Mouse (Mus musculus) embryonic facial prominence, embryonic 12.5 days (tissue): ENCODE measurements at regions not wholly inside any gene's neighbourhood (a gene's known extent, or its start where the extent isn't known, plus 50 kb on each side); places are given as distances from the start of the nearest gene placed in this dataset.

Experiments
- ATAC-seq: fragments of 200-750 bp; cut with Nextera tagmentation; 2 replicates; pipeline ENCODE4 v1.8.0; 2017; ENCODE audit not compliant: insufficient number of reproducible peaks, insufficient read depth, low FRiP score, low TSS enrichment
- H3K27ac ChIP-seq: fragments of 300-500 bp; sonication (generic); 2 replicates; pipeline ENCODE4 v1.5.1; 2016; ENCODE audit warnings: mild to moderate bottlenecking
- H3K27me3 ChIP-seq: fragments of 300-500 bp; sonication (generic); 2 replicates; pipeline ENCODE4 v1.6.1; 2016; ENCODE audit warnings: mild to moderate bottlenecking, moderate library complexity
- H3K36me3 ChIP-seq: fragments of 300-500 bp; sonication (generic); 2 replicates; pipeline ENCODE4 v1.6.1; 2016; ENCODE audit warnings: mild to moderate bottlenecking
- H3K4me1 ChIP-seq: fragments of 300-500 bp; sonication (generic); 2 replicates; pipeline ENCODE4 v1.6.1; 2016
- H3K4me2 ChIP-seq: fragments of 300-500 bp; sonication (generic); replicated peaks from 2 replicates; pipeline ENCODE4 v1.6.1; 2016; ENCODE audit warnings: mild to moderate bottlenecking, moderate library complexity
- H3K4me3 ChIP-seq: fragments of 300-500 bp; sonication (generic); 2 replicates; pipeline ENCODE4 v1.5.1; 2016; ENCODE audit warnings: mild to moderate bottlenecking
- H3K9ac ChIP-seq: fragments of 300-500 bp; sonication (generic); 2 replicates; pipeline ENCODE4 v1.6.1; 2016; ENCODE audit warnings: mild to moderate bottlenecking, moderate library complexity
- H3K9me3 ChIP-seq: fragments of 300-500 bp; sonication (generic); 2 replicates; pipeline ENCODE4 v1.6.1; 2016; ENCODE audit warnings: mild to moderate bottlenecking, moderate library complexity
- WGBS: fragments of 180-500 bp; shearing (Covaris S2); methylation state at CpG from one replicate; pipeline ENCODE4 v1.1.7; 2016; 5-methylcytosine and 5-hydroxymethylcytosine counted together

- Histone ChIP-seq H3K4me2 (no peak overlapping the region), H3K9me3 (0 out of 2 replicates have a peak, but pooled peaks cover 3% of the 10 kb centered on the region), H3K27ac (no peak overlapping the region), H3K27me3 (no peaks in the 10 kb centered on the region), H3K9ac (no peak overlapping the region), H3K36me3 (no peaks in the 10 kb centered on the region), H3K4me3 (no peak overlapping the region), H3K4me1 (no peaks in the 10 kb centered on the region)
- ATAC-seq = no peak
- WGBS = 79% methylated on average over 4 of the region's 4 CpGs
Observed at GRCm38 (mm10) chr5:4697346-4698095, 60.3 kb downstream of the Fzd1 start.

GRCm38 (mm10) chr5:4696701-4697100 is 61.1 kb downstream of the Fzd1 start:
- Histone ChIP-seq H3K4me1 (no peaks in the 10 kb centered on the region), H3K36me3 (no peaks in the 10 kb centered on the region)
- no peak for ATAC-seq

GRCm38 (mm10) chr5:4689130-4689529 is 68.7 kb downstream of the Fzd1 start:
- peaks cover 8% of the 10 kb centered on the region; the same call in 1 of the 2 replicates for H3K4me1 ChIP-seq
- H3K9ac ChIP-seq = no peak overlapping the region
- no peaks in the 10 kb centered on the region for H3K36me3 ChIP-seq
- ATAC-seq = no peak
- WGBS = 50% methylated on average over 2 of the region's 2 CpGs
- H3K27me3 ChIP-seq = no peaks in the 10 kb centered on the region
- H3K4me3 ChIP-seq = no peak overlapping the region
- no peak overlapping the region for H3K27ac ChIP-seq
- no peaks in the 10 kb centered on the region for H3K9me3 ChIP-seq
- no peak overlapping the region for H3K4me2 ChIP-seq

More at GRCm38 (mm10) chr5:4696701-4697100, 61.1 kb downstream of the Fzd1 start:
- Histone ChIP-seq H3K4me3 (no peak overlapping the region), H3K4me2 (no peak overlapping the region), H3K27ac (no peak overlapping the region), H3K27me3 (no peaks in the 10 kb centered on the region), H3K9me3 (0 out of 2 replicates have a peak, but pooled peaks cover 3% of the 10 kb centered on the region), H3K9ac (no peak overlapping the region)

GRCm38 (mm10) chr5:4675316-4675715 is 82.5 kb downstream of the Fzd1 start:
- no peaks in the 10 kb centered on the region for H3K27me3 ChIP-seq
- WGBS = 78% methylated on average over 2 of the region's 2 CpGs
- no peak overlapping the region for H3K9ac ChIP-seq
- H3K36me3 ChIP-seq = no peaks in the 10 kb centered on the region
- no peak overlapping the region for H3K27ac ChIP-seq
- no peak overlapping the region for H3K4me2 ChIP-seq
- H3K4me1 ChIP-seq = no peaks in the 10 kb centered on the region
- H3K4me3 ChIP-seq = no peak overlapping the region
- H3K9me3 ChIP-seq = no peaks in the 10 kb centered on the region
- no peak for ATAC-seq

- Histone ChIP-seq H3K9ac (no peak overlapping the region), H3K27ac (no peak overlapping the region), H3K4me3 (no peak overlapping the region), H3K9me3 (no peaks in the 10 kb centered on the region), H3K4me2 (no peak overlapping the region), H3K36me3 (no peaks in the 10 kb centered on the region), H3K27me3 (no peaks in the 10 kb centered on the region; the same call in 1 of the 2 replicates), H3K4me1 (peaks cover 14% of the 10 kb centered on the region; the same call in 1 of the 2 replicates)
- no peak for ATAC-seq
- WGBS = 79% methylated on average over 12 of the region's 12 CpGs
Observed at GRCm38 (mm10) chr5:4666381-4666780, 91.5 kb downstream of the Fzd1 start.

GRCm38 (mm10) chr5:4665978-4666377 is 91.9 kb downstream of the Fzd1 start:
- Histone ChIP-seq H3K36me3 (no peaks in the 10 kb centered on the region), H3K4me2 (no peak overlapping the region), H3K27me3 (no peaks in the 10 kb centered on the region; the same call in 1 of the 2 replicates), H3K27ac (no peak overlapping the region), H3K9me3 (no peaks in the 10 kb centered on the region), H3K9ac (no peak overlapping the region), H3K4me1 (peaks cover 15% of the 10 kb centered on the region; the same call in 1 of the 2 replicates), H3K4me3 (no peak overlapping the region)
- ATAC-seq = no peak
- WGBS = 75% methylated on average over 9 of the region's 9 CpGs

- WGBS = 72% methylated on average over 4 of the region's 4 CpGs
- no peak overlapping the region for H3K9ac ChIP-seq
- no peaks in the 10 kb centered on the region for H3K36me3 ChIP-seq
- H3K4me2 ChIP-seq = no peak overlapping the region
- H3K9me3 ChIP-seq = no peaks in the 10 kb centered on the region
- peaks cover 15% of the 10 kb centered on the region; the same call in 1 of the 2 replicates for H3K4me1 ChIP-seq
- ATAC-seq = no peak
- H3K27me3 ChIP-seq = no peaks in the 10 kb centered on the region; the same call in 1 of the 2 replicates
- no peak overlapping the region for H3K4me3 ChIP-seq
- H3K27ac ChIP-seq = no peak overlapping the region
Observed at GRCm38 (mm10) chr5:4664918-4665317, 92.9 kb downstream of the Fzd1 start.

- Histone ChIP-seq H3K9me3 (no peaks in the 10 kb centered on the region), H3K27me3 (no peaks in the 10 kb centered on the region; the same call in 1 of the 2 replicates), H3K9ac (no peak overlapping the region), H3K4me1 (peaks cover 15% of the 10 kb centered on the region; the same call in 1 of the 2 replicates), H3K4me3 (no peak overlapping the region), H3K27ac (no peak overlapping the region), H3K4me2 (no peak overlapping the region), H3K36me3 (no peaks in the 10 kb centered on the region)
- 71% methylated on average over 10 of the region's 10 CpGs for WGBS
- ATAC-seq = no peak
Observed at GRCm38 (mm10) chr5:4664488-4664887, 93.3 kb downstream of the Fzd1 start.

- ATAC-seq = no peak
- Histone ChIP-seq H3K4me2 (no peak overlapping the region), H3K36me3 (no peaks in the 10 kb centered on the region)
Observed at GRCm38 (mm10) chr5:4662198-4662585, 95.6 kb downstream of the Fzd1 start.

GRCm38 (mm10) chr5:4661420-4662197 is 96.2 kb downstream of the Fzd1 start:
- no peak overlapping the region for H3K9ac ChIP-seq
- no peak for ATAC-seq
- H3K4me2 ChIP-seq = no peak overlapping the region
- WGBS = 43% methylated on average over 12 of the region's 12 CpGs
- H3K27me3 ChIP-seq = no peaks in the 10 kb centered on the region; the same call in 1 of the 2 replicates
- H3K4me3 ChIP-seq = no peak overlapping the region
- no peaks in the 10 kb centered on the region for H3K9me3 ChIP-seq
- peaks cover 15% of the 10 kb centered on the region; the same call in 1 of the 2 replicates for H3K4me1 ChIP-seq
- H3K36me3 ChIP-seq = no peaks in the 10 kb centered on the region
- H3K27ac ChIP-seq = no peak overlapping the region

More at GRCm38 (mm10) chr5:4662198-4662585, 95.6 kb downstream of the Fzd1 start:
- no peaks in the 10 kb centered on the region for H3K9me3 ChIP-seq
- no peak overlapping the region for H3K9ac ChIP-seq
- H3K27me3 ChIP-seq = no peaks in the 10 kb centered on the region; the same call in 1 of the 2 replicates
- no peak overlapping the region for H3K27ac ChIP-seq
- H3K4me1 ChIP-seq = peaks cover 15% of the 10 kb centered on the region; the same call in 1 of the 2 replicates
- H3K4me3 ChIP-seq = no peak overlapping the region
- 62% methylated on average over 6 of the region's 6 CpGs for WGBS

GRCm38 (mm10) chr5:4657982-4658381 is 99.9 kb downstream of the Fzd1 start:
- Histone ChIP-seq H3K4me2 (no peak overlapping the region), H3K4me1 (peaks cover 7% of the 10 kb centered on the region; the same call in 1 of the 2 replicates), H3K9me3 (no peaks in the 10 kb centered on the region), H3K4me3 (no peak overlapping the region), H3K9ac (no peak overlapping the region), H3K27ac (no peak overlapping the region), H3K36me3 (no peaks in the 10 kb centered on the region), H3K27me3 (no peaks in the 10 kb centered on the region)
- ATAC-seq = no peak
- 53% methylated on average over 1 of the region's 1 CpGs for WGBS

GRCm38 (mm10) chr5:4654186-4654585 is 103.6 kb downstream of the Fzd1 start:
- no peak overlapping the region for H3K4me2 ChIP-seq
- no peaks in the 10 kb centered on the region for H3K36me3 ChIP-seq
- H3K4me3 ChIP-seq = no peak overlapping the region
- no peak for ATAC-seq
- peaks cover 18% of the 10 kb centered on the region for H3K4me1 ChIP-seq
- H3K27ac ChIP-seq = no peak overlapping the region
- H3K9me3 ChIP-seq = no peaks in the 10 kb centered on the region
- H3K27me3 ChIP-seq = no peaks in the 10 kb centered on the region
- H3K9ac ChIP-seq = no peak overlapping the region
